Mouse (Mus musculus) Patski (cell line): ENCODE measurements at regions not wholly inside any gene's neighbourhood (a gene's known extent, or its start where the extent isn't known, plus 50 kb on each side); places are given as distances from the start of the nearest gene placed in this dataset.

ENCODE experiments used
- ATAC-seq: fragments of 100-300 bp; one replicate; pipeline ENCODE4 v1.8.0; 2021
- CTCF ChIA-PET: fragments of 350-600 bp; sonication (Branson Sonifier 250); formaldehyde crosslinking; loops from one replicate; lab custom pipeline; 2022; ENCODE audit warnings: inconsistent platforms; lab: Charles Lee
- POLR2A ChIA-PET: fragments of 350-600 bp; sonication (Branson Sonifier 250); formaldehyde crosslinking; loops from one replicate; lab custom pipeline; 2022; ENCODE audit warnings: antibody characterized with exemption, inconsistent platforms; lab: Charles Lee
- DNase-seq: peaks from one replicate; pipeline ENCODE4 v3.0.0-alpha.2; 2011; ENCODE audit warnings: low read depth, low spot score
- H3K27me3 ChIP-seq: fragments of 371-371 bp; one replicate; pipeline ENCODE4 v1.5.1; 2021
- CTCF ChIP-seq: fragments of 100-300 bp; IDR thresholded peaks from one replicate; pipeline ENCODE4 v1.5.1; 2021
- in situ Hi-C: fragments of 300-500 bp; cut with MboI; formaldehyde crosslinking; loops from 3 replicates; pipeline ENCODE4 v1.11.1; 2018; ENCODE audit warnings: low pct_unique_long_range_greater_than_20kb, mixed read lengths

DNA sequence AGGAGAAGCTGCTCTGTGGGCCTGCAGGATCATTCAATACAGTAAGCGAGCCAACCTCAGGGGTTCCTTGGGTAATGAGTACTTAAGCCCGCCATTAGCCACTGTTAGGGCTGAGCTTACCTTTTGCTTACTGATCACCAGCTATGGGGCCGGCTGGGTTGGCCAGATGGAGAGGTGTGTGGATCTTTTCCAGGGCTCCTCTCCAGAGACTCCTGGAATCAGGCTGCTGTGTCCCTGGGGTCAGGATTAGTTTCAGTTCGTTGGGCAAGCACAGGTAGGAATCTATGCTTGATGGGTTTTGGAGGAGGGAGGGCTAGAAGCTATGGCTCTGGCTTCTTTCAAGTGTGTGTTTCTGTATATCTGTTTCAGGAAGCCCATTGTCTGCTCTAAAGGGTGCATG lies 175.7 kb upstream of the Gjb5 start:
- ChIA-PET POLR2A (no interaction called here), CTCF (interaction anchor here (0.6 kb wide), 1 partner anchor 102 kb away, joined by 3 read pairs; no protein-coding TSS in a partner anchor)
- DNase-seq (no peak), ATAC-seq (no peak)
- no peak for TF ChIP-seq CTCF
- peaks cover 6% of the 10 kb centered on the region for H3K27me3 ChIP-seq
- in situ Hi-C loops: loop anchor here (25.0 kb wide), 1 partner anchor 1004 kb away; no protein-coding TSS in a partner anchor

DNA sequence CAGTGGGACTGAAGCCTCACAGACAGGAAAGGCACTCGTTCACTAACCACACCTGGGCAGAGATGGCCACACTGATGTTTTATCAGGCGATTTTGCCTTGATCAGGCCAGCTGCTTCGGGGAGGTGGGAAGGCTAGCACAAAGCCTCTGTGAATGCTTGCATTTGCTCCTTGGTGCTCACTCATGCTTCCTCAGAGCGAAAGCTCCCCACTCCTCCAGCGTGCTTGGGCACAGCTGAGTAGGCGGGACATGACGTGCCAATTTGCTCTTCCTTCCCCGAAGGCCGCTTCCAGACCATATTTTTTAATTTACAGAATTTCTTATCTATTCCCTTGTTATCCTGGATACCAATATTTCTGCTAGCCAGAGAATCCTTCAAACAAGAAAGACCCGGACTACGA lies 172.8 kb upstream of the Gjb5 start:
- in situ Hi-C loops: loop anchor here (25.0 kb wide), 1 partner anchor 1007 kb away; no protein-coding TSS in a partner anchor
- POLR2A ChIA-PET: no interaction called here
- CTCF ChIA-PET: no interaction called here
- TF ChIP-seq CTCF: no peak
- DNase-seq: no peak
- peaks cover 6% of the 10 kb centered on the region for H3K27me3 ChIP-seq
- no peak for ATAC-seq

DNA sequence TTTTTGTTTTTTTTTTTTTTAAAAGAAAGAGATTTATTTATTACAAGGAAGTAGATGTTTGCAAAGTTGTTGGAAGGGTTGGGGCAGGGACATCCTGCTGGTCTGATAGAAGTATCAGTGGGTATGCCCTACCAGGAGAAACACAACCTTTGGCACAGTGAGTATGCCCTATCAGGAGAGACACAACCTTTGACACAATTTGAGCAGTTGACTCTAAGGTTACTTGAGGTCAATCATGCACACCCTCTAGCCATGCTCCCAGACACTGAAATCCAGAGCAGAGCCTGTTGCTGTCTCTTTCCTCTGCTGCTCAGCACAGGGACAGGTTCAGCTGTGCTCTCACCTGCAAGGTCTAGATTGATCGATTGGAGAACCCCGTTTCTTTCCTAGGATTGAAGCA lies 164.2 kb upstream of the Gjb5 start:
- peaks cover 2% of the 10 kb centered on the region for H3K27me3 ChIP-seq
- DNase-seq (no peak), ATAC-seq (no peak)
- TF ChIP-seq CTCF: no peak
- ChIA-PET POLR2A (no interaction called here), CTCF (no interaction called here)
- in situ Hi-C loops: no loop called here

DNA sequence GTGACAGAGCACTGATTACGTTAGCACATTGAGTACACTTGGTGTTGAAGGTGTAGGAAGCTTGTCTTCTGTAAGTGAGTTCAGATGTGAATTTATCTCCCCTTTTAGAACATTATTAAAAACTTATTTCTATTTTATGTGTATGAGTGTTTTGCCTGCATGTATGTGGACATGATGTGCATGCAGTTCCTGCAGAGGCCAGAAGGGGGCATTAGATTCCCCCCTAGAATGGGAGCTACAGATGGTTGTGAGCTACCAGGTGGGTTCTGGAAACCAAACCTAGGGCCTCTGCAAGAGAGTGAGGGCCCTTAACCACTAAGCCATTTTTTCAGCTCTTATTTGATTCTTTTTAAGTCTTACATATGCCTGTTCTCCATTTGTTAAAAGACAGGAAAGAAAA lies 160.0 kb upstream of the Gjb5 start:
- POLR2A ChIA-PET: no interaction called here
- peak; percentile 55 for TF ChIP-seq CTCF
- no peak for DNase-seq
- in situ Hi-C loops: no loop called here
- CTCF ChIA-PET: no interaction called here
- H3K27me3 ChIP-seq: peaks cover 2% of the 10 kb centered on the region
- no peak for ATAC-seq

DNA sequence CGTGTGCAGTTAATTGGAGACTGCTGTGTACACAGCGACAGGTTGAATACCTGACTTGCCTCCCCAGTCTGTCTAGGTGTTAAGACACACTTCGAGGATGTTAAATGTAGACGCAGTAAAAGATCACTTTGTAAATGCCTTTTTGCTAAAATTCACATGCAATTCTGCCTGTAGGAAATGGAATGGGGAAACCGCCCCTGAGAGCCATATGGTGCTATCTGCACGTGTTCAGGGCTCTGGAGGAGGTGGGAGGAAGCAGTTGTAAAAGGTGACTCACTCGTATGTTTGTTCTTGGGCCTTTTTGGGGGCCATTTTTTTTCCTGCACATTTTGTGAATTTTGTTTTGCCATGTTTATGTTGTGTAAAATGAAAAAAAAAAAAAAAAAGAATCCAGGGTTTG lies 159.6 kb upstream of the Gjb5 start:
- peaks cover 2% of the 10 kb centered on the region for H3K27me3 ChIP-seq
- in situ Hi-C loops: no loop called here
- ChIA-PET POLR2A (no interaction called here), CTCF (no interaction called here)
- no peak for TF ChIP-seq CTCF
- ATAC-seq (no peak), DNase-seq (no peak)

DNA sequence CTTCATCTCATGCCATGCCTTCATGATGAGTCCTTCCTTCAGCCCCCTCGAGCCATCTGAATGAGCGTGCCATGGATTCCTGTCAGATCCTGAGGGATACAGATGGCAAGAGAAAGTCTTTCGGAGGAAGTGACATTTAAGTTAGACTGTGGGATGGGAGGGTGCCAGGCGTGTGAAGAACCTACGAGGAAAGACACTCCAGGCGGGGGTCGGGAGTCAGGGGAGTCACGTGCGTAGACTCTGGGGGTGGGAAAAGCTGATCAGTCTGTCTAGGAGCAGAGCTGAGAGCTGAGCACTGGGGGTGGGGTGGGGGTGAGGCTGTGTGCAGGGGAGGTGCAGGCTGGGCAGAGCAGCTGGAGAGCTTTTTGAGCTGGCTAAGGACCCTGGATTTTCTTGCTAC lies 152.0 kb upstream of the Gjb5 start:
- ChIA-PET CTCF (no interaction called here), POLR2A (no interaction called here)
- no peaks in the 10 kb centered on the region for H3K27me3 ChIP-seq
- in situ Hi-C loops: no loop called here
- ATAC-seq (no peak), DNase-seq (no peak)
- no peak for TF ChIP-seq CTCF

DNA sequence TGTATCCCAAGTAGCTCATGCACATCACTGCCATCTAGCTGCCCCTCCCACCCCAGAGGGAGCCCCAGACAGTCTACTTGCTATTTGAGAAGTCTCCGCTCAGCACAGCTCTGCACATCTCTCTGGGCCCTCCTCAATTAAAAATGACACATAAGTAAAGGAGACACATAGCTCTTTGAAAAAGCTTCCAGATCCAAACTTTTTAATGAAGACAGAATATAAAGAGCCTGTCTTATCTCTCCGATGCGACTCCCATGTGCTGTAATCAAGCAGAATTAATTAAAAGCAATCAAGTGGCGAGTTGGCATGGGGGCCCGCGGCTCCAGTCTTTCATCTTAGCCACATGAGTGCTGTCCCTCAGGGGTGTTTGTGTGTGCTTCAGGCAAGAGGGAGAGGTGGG lies 144.6 kb upstream of the Gjb5 start:
- in situ Hi-C loops: no loop called here
- ATAC-seq: no peak
- ChIA-PET POLR2A (no interaction called here), CTCF (no interaction called here)
- TF ChIP-seq CTCF: no peak
- DNase-seq: no peak
- no peaks in the 10 kb centered on the region for H3K27me3 ChIP-seq

DNA sequence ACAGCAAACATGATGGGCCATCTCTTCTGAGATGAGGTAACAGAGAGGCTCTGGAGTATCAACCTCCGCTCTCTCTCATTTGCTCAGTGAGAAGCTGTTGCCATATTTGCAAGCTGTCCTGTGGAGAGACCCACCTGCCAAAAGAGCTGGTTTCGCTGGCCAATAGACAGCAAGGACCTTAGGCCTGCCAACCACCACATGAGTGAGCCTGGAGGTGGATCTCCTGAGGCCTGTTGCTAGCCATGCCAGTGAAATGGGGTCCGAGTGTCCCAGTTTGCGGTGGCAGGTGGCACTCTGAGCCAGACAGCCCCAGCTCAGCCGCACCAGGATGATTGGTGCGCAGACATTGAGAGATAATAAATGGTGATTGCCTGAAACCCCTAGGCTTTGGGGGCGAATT lies 143.9 kb upstream of the Gjb5 start:
- H3K27me3 ChIP-seq: no peaks in the 10 kb centered on the region
- TF ChIP-seq CTCF: no peak
- ATAC-seq (no peak), DNase-seq (no peak)
- ChIA-PET POLR2A (no interaction called here), CTCF (no interaction called here)
- in situ Hi-C loops: no loop called here

DNA sequence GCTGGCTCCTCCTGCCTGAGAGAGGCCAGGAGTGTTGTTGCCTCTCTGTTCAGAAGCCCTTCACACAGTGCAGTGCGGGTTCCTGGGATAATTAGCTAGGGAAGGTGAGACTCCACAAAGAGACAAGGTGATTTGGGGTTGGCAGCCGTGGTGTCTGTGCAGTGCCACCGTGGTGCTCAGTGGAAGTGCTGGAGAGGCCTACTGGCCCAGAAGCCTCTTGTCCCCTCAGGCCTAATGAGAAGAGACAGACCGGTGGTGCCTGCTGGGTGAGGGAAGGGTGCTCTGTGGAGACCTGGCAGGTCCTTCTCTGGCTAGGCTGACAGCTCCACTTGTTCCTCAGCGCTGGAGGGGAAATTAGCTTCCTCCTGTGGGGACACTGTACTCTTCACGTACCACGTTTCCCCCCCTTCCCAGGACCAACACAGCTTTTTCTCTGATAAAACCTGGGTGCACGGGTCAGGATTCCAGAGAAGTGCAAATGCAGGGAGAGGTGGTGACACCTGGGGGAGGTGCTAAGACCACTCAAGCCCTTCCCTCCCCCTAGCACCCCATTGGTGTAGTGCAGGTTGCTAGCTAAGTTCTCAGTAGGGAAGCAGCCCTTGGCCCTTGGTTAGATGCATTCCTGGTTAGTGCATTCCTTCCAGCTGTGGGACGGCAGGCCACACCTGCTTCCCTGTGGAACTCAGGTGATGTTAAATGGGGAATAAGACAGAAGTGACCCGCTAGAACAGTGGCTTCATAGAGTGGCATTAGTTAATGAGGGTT lies 129.2 kb upstream of the Gjb5 start:
- in situ Hi-C loops: no loop called here
- no peak for TF ChIP-seq CTCF
- DNase-seq (no peak), ATAC-seq (no peak)
- ChIA-PET CTCF (no interaction called here), POLR2A (no interaction called here)
- H3K27me3 ChIP-seq: peaks cover 2% of the 10 kb centered on the region

DNA sequence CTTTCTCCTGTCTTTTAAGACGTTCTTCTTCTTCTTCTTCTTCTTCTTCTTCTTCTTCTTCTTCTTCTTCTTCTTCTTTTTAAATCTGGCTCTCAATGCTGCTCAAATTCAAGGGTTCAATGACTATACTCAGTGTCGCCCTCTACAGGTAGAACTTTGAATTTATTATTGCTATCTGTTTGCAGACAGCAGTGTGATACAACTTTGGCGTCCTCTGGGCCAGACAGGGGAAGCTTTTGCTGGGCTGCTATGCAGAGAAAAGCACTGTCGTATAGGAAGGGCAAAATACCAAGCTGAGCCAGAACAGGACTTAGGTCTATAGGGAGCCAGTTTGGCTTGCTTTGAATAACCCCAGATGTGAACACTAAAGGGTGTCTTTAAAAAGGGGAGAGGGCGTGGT lies 127.3 kb upstream of the Gjb5 start:
- TF ChIP-seq CTCF: no peak
- ChIA-PET POLR2A (interaction anchor here (0.7 kb wide), 1 partner anchor 288 kb away, joined by 5 read pairs; no protein-coding TSS in a partner anchor), CTCF (no interaction called here)
- H3K27me3 ChIP-seq: peaks cover 9% of the 10 kb centered on the region
- DNase-seq (no peak), ATAC-seq (no peak)
- in situ Hi-C loops: no loop called here

DNA sequence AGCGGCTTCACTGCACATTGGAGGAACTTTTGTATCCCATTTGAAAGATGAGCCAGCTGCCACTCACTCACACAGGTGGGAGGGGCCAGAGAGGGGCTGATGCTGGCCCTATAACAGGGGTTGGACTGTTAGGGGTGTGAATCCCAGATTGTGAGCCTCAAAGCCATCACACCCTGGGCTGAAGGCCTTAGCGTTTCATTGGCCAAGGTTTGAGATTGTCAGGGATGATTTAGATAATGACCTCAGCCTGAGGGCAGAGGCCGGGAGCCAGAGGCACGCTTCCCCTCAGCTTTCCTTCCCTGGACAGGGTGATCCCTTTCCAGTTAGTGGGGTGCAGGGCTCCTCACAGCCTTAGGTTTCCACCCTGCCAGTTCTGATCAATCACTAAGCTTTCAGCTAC lies 124.5 kb upstream of the Gjb5 start:
- no peak for TF ChIP-seq CTCF
- in situ Hi-C loops: no loop called here
- H3K27me3 ChIP-seq: peaks cover 12% of the 10 kb centered on the region

DNA sequence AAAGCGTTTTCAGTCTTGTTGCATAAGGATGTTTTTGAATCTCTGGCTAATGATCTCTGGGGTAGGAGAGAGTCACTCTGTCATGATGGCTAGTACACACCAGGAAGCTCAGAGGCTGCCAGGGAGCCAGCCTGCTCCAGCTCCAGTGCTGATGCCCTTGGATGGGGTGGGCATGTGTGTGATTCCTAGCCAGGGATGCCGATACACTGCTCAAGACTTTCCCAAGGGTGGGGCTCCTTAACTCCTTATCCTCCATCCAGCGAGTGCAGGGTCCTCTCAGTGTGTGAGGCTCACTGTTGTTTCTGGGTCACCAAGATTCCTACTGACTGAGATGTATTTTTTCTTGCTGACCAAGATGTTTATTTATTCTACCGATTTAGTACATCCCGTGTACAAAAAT lies 122.4 kb upstream of the Gjb5 start:
- TF ChIP-seq CTCF: no peak
- ATAC-seq: no peak
- in situ Hi-C loops: no loop called here
- DNase-seq: no peak
- ChIA-PET CTCF (no interaction called here), POLR2A (no interaction called here)
- H3K27me3 ChIP-seq: peaks cover 15% of the 10 kb centered on the region

More for the DNA sequence above, 124.5 kb upstream of the Gjb5 start:
- POLR2A ChIA-PET: no interaction called here
- ATAC-seq (no peak), DNase-seq (no peak)
- CTCF ChIA-PET: interaction anchor here (1.0 kb wide), 1 partner anchor 10 kb away, joined by 3 read pairs; no protein-coding TSS in a partner anchor
